Mouse (Mus musculus) cerebellum, adult 11-12 months (tissue): ENCODE results near the gene Rdx.

Source experiments
- DNase-seq: peaks from one replicate; pipeline ENCODE4 v3.0.0; 2022

Rdx gene

GRCm38 (mm10) chr9:52119212-52119611 is 72.2 kb downstream of the Rdx start:
- no peak for DNase-seq

GRCm38 (mm10) chr9:52125225-52125624 is 78.3 kb downstream of the Rdx start:
- DNase-seq: no peak

- no peak for DNase-seq
Measured at GRCm38 (mm10) chr9:52130348-52130747, 83.4 kb downstream of the Rdx start.

DNA sequence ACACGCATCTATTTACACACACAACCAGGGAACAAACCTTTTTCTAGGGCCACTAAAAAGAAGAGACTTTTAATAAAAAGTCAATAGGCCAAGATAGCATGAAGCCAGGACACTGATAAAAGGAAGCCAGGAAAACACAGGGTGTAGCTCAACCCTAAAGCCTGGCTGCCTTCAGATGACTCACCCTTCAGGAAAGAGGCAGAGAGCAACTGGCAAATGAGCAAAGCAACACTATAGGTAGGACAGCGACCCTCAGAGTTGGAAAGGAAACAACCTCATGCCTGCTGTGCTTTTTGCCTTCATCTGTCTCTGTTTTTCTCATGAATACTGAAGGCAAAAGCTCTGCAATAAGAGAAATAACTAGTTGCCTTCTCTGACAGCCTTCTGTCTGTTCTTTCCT is 85.8 kb downstream of the Rdx start:
- DNase-seq: no peak
